Mouse (Mus musculus): ENCODE measurements around the gene Brpf3.

Brpf3 gene

DNA sequence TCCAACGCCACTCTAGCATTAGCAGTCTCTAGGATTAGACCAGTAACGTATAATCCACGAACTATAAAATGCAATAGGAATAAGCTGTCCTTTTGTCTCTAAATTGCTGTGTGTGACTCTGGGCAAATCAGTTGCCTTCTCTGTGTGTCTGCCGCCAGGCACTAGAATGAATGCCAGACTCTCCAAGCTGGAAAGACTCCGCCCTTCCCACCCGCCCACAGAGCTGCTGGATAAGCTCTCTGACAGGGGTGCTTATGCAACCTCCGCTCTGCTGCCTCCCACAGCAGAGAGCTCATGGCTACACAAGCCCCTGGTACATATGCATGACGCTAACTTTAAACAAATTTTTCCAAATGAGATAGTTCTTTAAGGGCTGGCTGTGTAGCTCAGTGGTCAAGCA is 74.4 kb downstream of the Brpf3 start:
- DNase-seq: no peak

- DNase-seq: no peak
Observed at GRCm38 (mm10) chr17:28876331-28876730, 75.4 kb downstream of the Brpf3 start.

- DNase-seq: no peak
Observed at GRCm38 (mm10) chr17:28876821-28877220, 75.9 kb downstream of the Brpf3 start.

- DNase-seq: peak; percentile 71
Observed at GRCm38 (mm10) chr17:28879931-28880391, 79.1 kb downstream of the Brpf3 start.

- DNase-seq: no peak
Observed at GRCm38 (mm10) chr17:28882316-28882715, 81.4 kb downstream of the Brpf3 start.

GRCm38 (mm10) chr17:28882810-28883209 is 81.9 kb downstream of the Brpf3 start:
- DNase-seq: no peak

DNA sequence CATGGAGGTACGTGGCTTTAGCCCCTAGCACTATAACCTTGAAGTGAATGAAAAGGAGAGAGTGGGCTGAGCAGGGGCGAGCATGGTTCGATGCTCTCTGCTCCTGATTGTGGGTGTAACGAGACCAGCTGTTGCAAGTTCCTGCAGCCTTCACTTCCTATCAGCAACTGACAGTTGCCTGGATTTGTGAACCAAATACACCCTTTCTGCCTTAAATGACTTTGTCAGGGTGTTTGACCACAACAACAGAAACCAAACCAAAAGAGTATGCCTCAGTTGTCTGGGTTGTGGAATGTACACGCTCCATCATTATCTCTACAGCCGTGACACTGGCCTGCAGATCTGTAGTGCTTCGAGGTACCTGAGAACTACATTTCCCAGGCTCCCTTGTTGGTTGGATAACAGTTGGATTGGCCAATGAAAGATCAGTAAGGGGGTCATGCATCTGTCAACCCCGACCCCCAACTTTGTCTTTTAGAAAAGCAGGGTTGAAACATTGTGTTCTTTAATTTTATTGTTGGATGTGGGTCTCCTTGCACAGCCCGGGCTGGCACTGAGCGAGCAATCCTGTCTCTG is 83.1 kb downstream of the Brpf3 start:
- no peak for DNase-seq

DNA sequence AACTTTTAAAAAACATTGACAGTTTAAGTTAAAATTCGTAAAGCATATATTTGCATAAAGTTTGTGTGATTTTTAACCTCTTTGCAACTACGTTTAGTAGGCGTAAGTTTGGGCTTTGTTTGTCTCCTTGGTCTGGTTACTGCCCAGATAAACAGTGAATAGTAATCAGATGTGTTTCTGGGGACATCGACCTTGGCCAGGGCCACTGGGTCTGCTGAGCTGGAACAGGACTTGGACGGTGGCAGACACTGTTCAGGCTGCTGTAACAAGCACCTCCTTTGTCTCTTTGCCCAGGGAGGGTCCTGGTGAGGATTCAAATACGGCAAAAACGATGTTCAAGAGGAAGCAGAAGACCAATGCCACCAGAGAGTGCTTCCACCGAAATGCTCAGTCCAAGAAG is 84.3 kb downstream of the Brpf3 start:
- no peak for DNase-seq

GRCm38 (mm10) chr17:28886266-28886665 is 85.4 kb downstream of the Brpf3 start:
- no peak for DNase-seq

All from cerebellum, adult 9-10 months (tissue).